10 mouse cellular contexts compared by ENCODE assay signal in genomic region chr10:75881578-75882432, GRCm38 (mm10). TPM values are rescaled to one million over a fixed set of nuclear protein-coding genes. Genes with fewer than 3 reads are reported as not detected.
DNase-seq lines count a peak whose midpoint lies in the region; ATAC-seq lines count a peak whose summit lies in the region.
"Had no signal": no experiment of that assay in that cellular context is flagged by ENCODE, and none has a peak within 500 bp of the region (broad histone marks: within the 10 kb centered on the region; RNA-seq: fewer than 3 reads in every experiment).

No protein-coding gene starts in this region.

- DNase-seq in midbrain, embryonic 11.5 days (ENCODE audit: low spot score, missing footprints): peak; percentile 85
- DNase-seq in kidney, postnatal 36 days: peak; percentile 91 to 92
- no peak for DNase-seq in urinary bladder, postnatal 14 days (ENCODE audit: low spot score)
- no peak for DNase-seq in frontal cortex, postnatal 14 days (ENCODE audit: low spot score in 2 of 2)
- DNase-seq in right cerebral cortex, adult 2 months (ENCODE audit: low spot score in 2 of 2): no peak
- DNase-seq: cerebellum, postnatal 25 days had no signal

- no peak overlapping the region for H3K27ac ChIP-seq in midbrain, embryonic 11.5 days (ENCODE audit: low read depth, low read length)
- no peak overlapping the region for H3K27ac ChIP-seq in midbrain, embryonic 16.5 days (ENCODE audit: low read length)
- H3K27ac ChIP-seq in forebrain, embryonic 16.5 days (ENCODE audit: low read length): 0 out of 2 replicates have a peak overlapping the region, but pooled peaks have one; percentile 24
- H3K27ac ChIP-seq in stomach, embryonic 16.5 days (ENCODE audit: low read length): peak overlapping the region; percentile 54
- H3K27ac ChIP-seq: neural tube, embryonic 12.5 days had no signal

- WGBS in midbrain, embryonic 11.5 days: 15% methylated on average over 20 of the region's 20 CpGs
- WGBS in midbrain, embryonic 16.5 days: 16% methylated on average over 20 of the region's 20 CpGs
- WGBS in forebrain, embryonic 16.5 days: 12% methylated on average over 20 of the region's 20 CpGs
- WGBS in stomach, embryonic 16.5 days: 15% methylated on average over 20 of the region's 20 CpGs

- no peak overlapping the region for H3K4me2 ChIP-seq in midbrain, embryonic 11.5 days
- H3K4me2 ChIP-seq in midbrain, embryonic 16.5 days (ENCODE audit: low read length): no peak overlapping the region
- H3K4me2 ChIP-seq in forebrain, embryonic 16.5 days (ENCODE audit: low read length): no peak overlapping the region
- 0 out of 2 replicates have a peak overlapping the region, but pooled peaks have one; percentile 14 for H3K4me2 ChIP-seq in stomach, embryonic 16.5 days (ENCODE audit: low read depth, low read length)
- H3K4me2 ChIP-seq: neural tube, embryonic 12.5 days had no signal

- peaks cover 9% of the 10 kb centered on the region; the same call in 1 of the 2 replicates for H3K4me1 ChIP-seq in midbrain, embryonic 11.5 days (ENCODE audit: control insufficient read depth, insufficient read depth, low read length)
- H3K4me1 ChIP-seq in midbrain, embryonic 16.5 days (ENCODE audit: control insufficient read depth, insufficient read depth, low read length): no peaks in the 10 kb centered on the region
- H3K4me1 ChIP-seq in forebrain, embryonic 16.5 days (replicated peaks; ENCODE audit: control insufficient read depth, insufficient read depth, low read length): peaks cover 16% of the 10 kb centered on the region
- H3K4me1 ChIP-seq in stomach, embryonic 16.5 days (ENCODE audit: control insufficient read depth, insufficient read depth, low read length): peaks cover 16% of the 10 kb centered on the region
- H3K4me1 ChIP-seq: neural tube, embryonic 12.5 days had no signal

- no peaks in the 10 kb centered on the region for H3K36me3 ChIP-seq in midbrain, embryonic 11.5 days (ENCODE audit: control insufficient read depth, insufficient read depth, low read length)
- H3K36me3 ChIP-seq in midbrain, embryonic 16.5 days (ENCODE audit: control insufficient read depth, insufficient read depth, low read length): no peaks in the 10 kb centered on the region
- no peaks in the 10 kb centered on the region for H3K36me3 ChIP-seq in forebrain, embryonic 16.5 days (ENCODE audit: control insufficient read depth, insufficient read depth)
- H3K36me3 ChIP-seq in stomach, embryonic 16.5 days (ENCODE audit: control insufficient read depth, insufficient read depth, low read length): no peaks in the 10 kb centered on the region
- H3K36me3 ChIP-seq: neural tube, embryonic 12.5 days had no signal

- no peaks in the 10 kb centered on the region for H3K9me3 ChIP-seq in midbrain, embryonic 11.5 days (ENCODE audit: control insufficient read depth, low read length)
- H3K9me3 ChIP-seq in midbrain, embryonic 16.5 days (replicated peaks; ENCODE audit: control insufficient read depth, low read length, poor library complexity, severe bottlenecking): no peaks in the 10 kb centered on the region
- no peaks in the 10 kb centered on the region for H3K9me3 ChIP-seq in forebrain, embryonic 16.5 days (ENCODE audit: control insufficient read depth, low read length)
- no peaks in the 10 kb centered on the region for H3K9me3 ChIP-seq in stomach, embryonic 16.5 days (replicated peaks; ENCODE audit: control insufficient read depth, low read length)
- H3K9me3 ChIP-seq: neural tube, embryonic 12.5 days had no signal

- no peak overlapping the region; the same call in 1 of the 2 replicates for H3K9ac ChIP-seq in midbrain, embryonic 11.5 days (ENCODE audit: low read length)
- H3K9ac ChIP-seq in midbrain, embryonic 16.5 days (ENCODE audit: low read depth, low read length): no peak overlapping the region
- no peak overlapping the region for H3K9ac ChIP-seq in forebrain, embryonic 16.5 days (replicated peaks; ENCODE audit: low read depth, low read length)
- no peak overlapping the region for H3K9ac ChIP-seq in stomach, embryonic 16.5 days (ENCODE audit: low read length)
- H3K9ac ChIP-seq: neural tube, embryonic 12.5 days had no signal

- H3K27me3 ChIP-seq in midbrain, embryonic 11.5 days (ENCODE audit: control insufficient read depth, insufficient read depth, low read length): no peaks in the 10 kb centered on the region
- no peaks in the 10 kb centered on the region for H3K27me3 ChIP-seq in midbrain, embryonic 16.5 days (ENCODE audit: control insufficient read depth, insufficient read depth, low read depth, low read length)
- H3K27me3 ChIP-seq in forebrain, embryonic 16.5 days (replicated peaks; ENCODE audit: control insufficient read depth, insufficient read depth, low read length): no peaks in the 10 kb centered on the region
- H3K27me3 ChIP-seq in stomach, embryonic 16.5 days (ENCODE audit: control insufficient read depth, insufficient read depth, low read length): no peaks in the 10 kb centered on the region
- H3K27me3 ChIP-seq: neural tube, embryonic 12.5 days had no signal

- peak; percentile 9; the same call in 1 of the 2 replicates for ATAC-seq in midbrain, embryonic 11.5 days (ENCODE audit: low FRiP score)
- ATAC-seq in midbrain, embryonic 16.5 days: no peak
- ATAC-seq in forebrain, embryonic 16.5 days: peak; percentile 32; the same call in 1 of the 2 replicates
- no peak for ATAC-seq in stomach, embryonic 16.5 days (ENCODE audit: insufficient read depth, low FRiP score)

- H3K4me3 ChIP-seq in midbrain, embryonic 11.5 days (ENCODE audit: low read depth, low read length): no peak overlapping the region
- no peak overlapping the region for H3K4me3 ChIP-seq in midbrain, embryonic 16.5 days (ENCODE audit: low read depth, low read length)
- no peak overlapping the region for H3K4me3 ChIP-seq in forebrain, embryonic 16.5 days (replicated peaks; ENCODE audit: low read length)
- H3K4me3 ChIP-seq in stomach, embryonic 16.5 days (replicated peaks; ENCODE audit: low read length): no peak overlapping the region
- H3K4me3 ChIP-seq: neural tube, embryonic 12.5 days had no signal

RNA-seq across cellular contexts. Expression of gene Derl3, which starts 11.4 kb away (rescaled TPM):
- 0.62 and 1.6 TPM in 2 replicates for polyA plus RNA-seq in midbrain, embryonic 11.5 days (2014; fragmentation: Nextera tagmentation; extraction: Ambion mirVana)
- polyA plus RNA-seq in midbrain, embryonic 16.5 days (2015; fragmentation: Nextera tagmentation; extraction: Ambion mirVana): 1.1 and 1.4 TPM in 2 replicates
- 2.0 and 3.3 TPM in 2 replicates for polyA plus RNA-seq in forebrain, embryonic 16.5 days (2015; fragmentation: Nextera tagmentation; extraction: Ambion mirVana)
- 9.6 and 11.9 TPM in 2 replicates for polyA plus RNA-seq in stomach, embryonic 16.5 days (2015; fragmentation: Nextera tagmentation; extraction: Ambion mirVana)

RNA-seq across cellular contexts. Expression of gene Mif, which starts 21.8 kb away (rescaled TPM):
- polyA plus RNA-seq in midbrain, embryonic 11.5 days (2014; fragmentation: Nextera tagmentation; extraction: Ambion mirVana): 1,631 and 1,834 TPM in 2 replicates
- 1,399 and 1,460 TPM in 2 replicates for polyA plus RNA-seq in midbrain, embryonic 16.5 days (2015; fragmentation: Nextera tagmentation; extraction: Ambion mirVana)
- 1,679 and 1,753 TPM in 2 replicates for polyA plus RNA-seq in forebrain, embryonic 16.5 days (2015; fragmentation: Nextera tagmentation; extraction: Ambion mirVana)
- polyA plus RNA-seq in stomach, embryonic 16.5 days (2015; fragmentation: Nextera tagmentation; extraction: Ambion mirVana): 1,459 and 1,538 TPM in 2 replicates

RNA-seq across cellular contexts. Expression of gene Smarcb1, which starts 39.6 kb away (rescaled TPM):
- polyA plus RNA-seq in midbrain, embryonic 11.5 days (2014; fragmentation: Nextera tagmentation; extraction: Ambion mirVana): 268 and 274 TPM in 2 replicates
- 262 and 281 TPM in 2 replicates for polyA plus RNA-seq in midbrain, embryonic 16.5 days (2015; fragmentation: Nextera tagmentation; extraction: Ambion mirVana)
- 325 and 342 TPM in 2 replicates for polyA plus RNA-seq in forebrain, embryonic 16.5 days (2015; fragmentation: Nextera tagmentation; extraction: Ambion mirVana)
- 159 and 162 TPM in 2 replicates for polyA plus RNA-seq in stomach, embryonic 16.5 days (2015; fragmentation: Nextera tagmentation; extraction: Ambion mirVana)

RNA-seq across cellular contexts. Expression of gene Gstt2, which starts 44.6 kb away (rescaled TPM):
- polyA plus RNA-seq in midbrain, embryonic 11.5 days (2014; fragmentation: Nextera tagmentation; extraction: Ambion mirVana): 6.3 and 8.4 TPM in 2 replicates
- 7.0 TPM in 2 replicates for polyA plus RNA-seq in midbrain, embryonic 16.5 days (2015; fragmentation: Nextera tagmentation; extraction: Ambion mirVana)
- 4.0 and 4.2 TPM in 2 replicates for polyA plus RNA-seq in forebrain, embryonic 16.5 days (2015; fragmentation: Nextera tagmentation; extraction: Ambion mirVana)
- polyA plus RNA-seq in stomach, embryonic 16.5 days (2015; fragmentation: Nextera tagmentation; extraction: Ambion mirVana): 64.8 and 76.9 TPM in 2 replicates

RNA-seq across cellular contexts. Expression of gene Chchd10, which starts 51.1 kb away (rescaled TPM):
- polyA plus RNA-seq in midbrain, embryonic 11.5 days (2014; fragmentation: Nextera tagmentation; extraction: Ambion mirVana): 5.5 and 6.4 TPM in 2 replicates
- 72.1 and 93.2 TPM in 2 replicates for polyA plus RNA-seq in midbrain, embryonic 16.5 days (2015; fragmentation: Nextera tagmentation; extraction: Ambion mirVana)
- polyA plus RNA-seq in forebrain, embryonic 16.5 days (2015; fragmentation: Nextera tagmentation; extraction: Ambion mirVana): 21.8 and 30.7 TPM in 2 replicates
- polyA plus RNA-seq in stomach, embryonic 16.5 days (2015; fragmentation: Nextera tagmentation; extraction: Ambion mirVana): 83.6 and 97.1 TPM in 2 replicates

Comparison
In these comparisons a context has a peak if more than half of its experiments do, and no peak if none do; other contexts are left out.
1. ATAC-seq: peak in midbrain, embryonic 11.5 days (single experiment) and forebrain, embryonic 16.5 days (single experiment); none in midbrain, embryonic 16.5 days (single experiment) and stomach, embryonic 16.5 days (single experiment).
2. DNase-seq: peak in midbrain, embryonic 11.5 days (single experiment) and kidney, postnatal 36 days (2 of 2); none in urinary bladder, postnatal 14 days (single experiment), frontal cortex, postnatal 14 days (0 of 2) and right cerebral cortex, adult 2 months (0 of 2).
3. H3K27ac ChIP-seq: peak in forebrain, embryonic 16.5 days (single experiment) and stomach, embryonic 16.5 days (single experiment); none in midbrain, embryonic 11.5 days (single experiment) and midbrain, embryonic 16.5 days (single experiment).